Mouse (Mus musculus) left cerebral cortex, adult 2 months (tissue): ENCODE measurements around the gene Slc6a18. TPM values are rescaled to one million over a fixed set of nuclear protein-coding genes. Genes with fewer than 3 reads are reported as not detected.

ENCODE experiments used
- DNase-seq, 2 experiments: peaks; one replicate each; pipeline ENCODE4 v3.0.0; 2021 to 2022; ENCODE audit warnings: low spot score in 2 of 2, mixed read lengths in 1 of 2; ENCODE audit errors: extremely low spot score in 1 of 2
- H3K27ac ChIP-seq: fragments of 200-600 bp; 2 replicates; pipeline ENCODE4 v1.8.1; 2022
- H3K4me3 ChIP-seq: fragments of 200-600 bp; 2 replicates; pipeline ENCODE4 v1.8.1; 2022
- CTCF ChIP-seq: fragments of 200-600 bp; IDR thresholded peaks from 2 replicates; pipeline ENCODE4 v1.8.1; 2022; ENCODE audit warnings: antibody characterized with exemption, mild to moderate bottlenecking, moderate library complexity
- intact Hi-C: fragments of 180-260 bp; cut with DNase I; formaldehyde crosslinking; loops from one replicate; pipeline ENCODE4 v1.15.1; 2025
- total RNA-seq, 2 experiments: library from RNA; stranded (reverse); gene quantifications; 2 replicates each; pipeline ENCODE4 v1.2.3; 2021

Gene Slc6a18
- total RNA-seq, 2 experiments from 2014 or later: not detected

GRCm38 (mm10) chr13:73683682-73684081, 5.9 kb upstream of the Slc6a18 start:
- no peak for TF ChIP-seq CTCF
- intact Hi-C loops: no loop called here
- Histone ChIP-seq H3K4me3 (no peak overlapping the region), H3K27ac (no peak overlapping the region)
- DNase-seq: peak; percentile 18 to 22

DNA sequence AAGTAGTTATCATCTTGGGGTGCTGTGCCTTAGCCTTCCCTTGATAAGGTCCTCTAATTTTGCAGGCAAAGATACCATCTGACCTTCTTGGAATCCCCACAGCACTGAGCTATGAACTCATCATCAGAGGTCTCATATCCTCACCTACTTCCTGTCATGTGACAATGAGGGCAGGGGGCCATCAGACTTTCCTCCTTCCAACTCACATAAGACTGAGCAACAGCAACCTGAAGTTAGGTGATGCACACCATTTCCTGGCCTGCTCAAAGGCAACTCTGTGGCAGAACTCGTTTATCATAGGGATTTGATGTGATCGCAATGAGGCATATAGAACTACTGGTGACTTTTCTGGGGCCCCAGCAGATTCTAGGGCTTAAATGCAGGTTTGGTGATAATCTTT, 4.4 kb upstream of the Slc6a18 start:
- DNase-seq: no peak
- Histone ChIP-seq H3K27ac (no peak overlapping the region), H3K4me3 (no peak overlapping the region)
- intact Hi-C loops: no loop called here
- TF ChIP-seq CTCF: no peak

- Histone ChIP-seq H3K27ac (no peak overlapping the region), H3K4me3 (no peak overlapping the region)
- intact Hi-C loops: no loop called here
- DNase-seq: no peak
- TF ChIP-seq CTCF: no peak
Observed at GRCm38 (mm10) chr13:73680394-73680793, 2.6 kb upstream of the Slc6a18 start.

DNA sequence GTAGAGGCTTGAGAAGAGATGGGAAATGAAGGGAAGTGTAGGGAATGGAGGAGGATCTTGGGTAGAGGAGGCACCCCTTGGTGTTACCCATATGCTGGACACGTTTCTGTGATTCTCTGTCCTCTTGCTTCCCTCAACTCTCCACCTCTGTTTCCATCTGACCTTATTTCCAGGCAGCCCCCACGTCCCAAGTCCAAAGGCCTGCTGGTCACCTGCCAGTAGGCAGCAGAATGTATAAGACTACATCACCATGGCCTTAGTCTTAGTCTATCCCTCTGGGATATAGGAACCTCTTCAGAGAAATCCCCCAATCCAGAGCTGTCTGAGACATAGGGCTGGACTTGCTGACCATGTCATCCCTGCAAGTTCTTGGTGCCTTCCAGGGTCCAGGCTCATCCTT, 1.5 kb upstream of the Slc6a18 start:
- TF ChIP-seq CTCF: no peak
- Histone ChIP-seq H3K27ac (no peak overlapping the region), H3K4me3 (no peak overlapping the region)
- intact Hi-C loops: no loop called here
- DNase-seq: no peak

DNA sequence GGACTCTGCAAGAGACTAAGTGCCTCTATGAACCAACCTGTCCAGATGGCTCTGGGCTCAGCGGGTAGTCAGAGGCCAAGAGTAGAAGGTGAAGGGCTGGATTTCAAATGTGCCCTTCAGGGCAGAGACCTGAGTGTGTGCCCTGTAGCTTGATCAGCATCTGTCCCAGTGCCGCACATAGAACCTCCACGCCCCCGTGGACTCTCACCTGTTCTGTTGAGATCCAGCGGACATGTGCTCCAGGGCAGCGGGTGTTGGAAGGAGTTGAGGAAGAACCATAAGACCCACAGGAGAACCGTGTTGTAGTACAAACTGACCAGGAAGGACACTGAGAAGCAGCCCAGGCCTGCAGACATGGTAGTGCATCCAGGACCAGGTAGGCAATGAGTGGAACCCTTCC, 2.7 kb downstream of the Slc6a18 start:
- H3K27ac ChIP-seq: no peak overlapping the region
- intact Hi-C loops: no loop called here

DNA sequence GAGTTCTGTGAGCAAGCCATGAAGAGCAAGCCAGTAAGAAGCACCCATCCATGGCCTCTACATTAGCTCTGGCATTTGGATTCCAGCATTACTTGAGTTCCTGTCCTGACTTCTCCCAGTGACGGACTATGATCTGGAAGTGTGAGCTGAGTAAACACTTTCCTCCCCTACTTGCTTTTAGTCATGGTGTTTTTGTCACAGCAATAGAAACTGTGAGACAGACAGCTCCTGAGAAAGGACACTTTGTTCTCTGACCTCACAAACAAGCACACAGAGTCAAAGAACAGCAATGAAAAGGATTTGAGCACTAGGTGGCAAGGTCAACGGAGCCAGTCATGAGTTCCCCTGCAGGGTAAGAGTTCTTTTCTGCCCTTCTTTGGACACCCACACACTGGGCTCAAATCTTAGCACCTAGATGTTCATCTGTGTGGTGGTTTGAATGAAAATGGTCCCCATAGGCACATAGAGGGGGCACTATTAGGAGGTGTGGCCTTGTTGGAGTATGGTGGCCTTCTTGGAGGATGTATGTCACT, 17.6 kb downstream of the Slc6a18 start:
- intact Hi-C loops: no loop called here
- DNase-seq: no peak
- H3K4me3 ChIP-seq: no peak overlapping the region
- no peak for TF ChIP-seq CTCF
- no peak overlapping the region for H3K27ac ChIP-seq

More for the DNA sequence above, 2.7 kb downstream of the Slc6a18 start:
- DNase-seq: no peak
- TF ChIP-seq CTCF: no peak
- H3K4me3 ChIP-seq: no peak overlapping the region

- no peak for DNase-seq
- H3K4me3 ChIP-seq: no peak overlapping the region
- intact Hi-C loops: no loop called here
- H3K27ac ChIP-seq: no peak overlapping the region
- no peak for TF ChIP-seq CTCF
Observed at GRCm38 (mm10) chr13:73658953-73659352, 18.9 kb downstream of the Slc6a18 start.

DNA sequence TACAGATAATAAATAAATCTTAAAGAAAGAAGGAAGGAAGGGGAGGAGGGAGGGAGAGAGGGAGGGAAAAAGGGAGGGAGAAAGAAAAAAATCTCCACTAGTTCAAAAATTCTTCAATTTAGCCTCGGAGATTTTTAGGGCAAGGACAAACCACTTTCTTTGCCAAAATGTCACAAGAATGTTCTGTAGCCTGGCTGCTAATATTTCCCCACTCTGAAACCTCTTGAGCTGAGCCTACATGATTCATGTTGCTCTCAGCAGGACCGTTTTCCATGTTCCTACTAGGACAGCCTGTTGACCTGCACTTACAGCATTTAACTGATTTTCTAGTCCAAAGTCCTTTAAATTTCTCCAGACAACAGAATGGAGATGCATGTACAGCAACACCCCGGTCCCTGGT, 22.8 kb downstream of the Slc6a18 start:
- intact Hi-C loops: no loop called here
- Histone ChIP-seq H3K27ac (no peak overlapping the region), H3K4me3 (no peak overlapping the region)
- no peak for DNase-seq
- no peak for TF ChIP-seq CTCF

GRCm38 (mm10) chr13:73653266-73653665, 24.6 kb downstream of the Slc6a18 start:
- Histone ChIP-seq H3K4me3 (no peak overlapping the region), H3K27ac (no peak overlapping the region)
- TF ChIP-seq CTCF: no peak
- DNase-seq: no peak
- intact Hi-C loops: no loop called here

DNA sequence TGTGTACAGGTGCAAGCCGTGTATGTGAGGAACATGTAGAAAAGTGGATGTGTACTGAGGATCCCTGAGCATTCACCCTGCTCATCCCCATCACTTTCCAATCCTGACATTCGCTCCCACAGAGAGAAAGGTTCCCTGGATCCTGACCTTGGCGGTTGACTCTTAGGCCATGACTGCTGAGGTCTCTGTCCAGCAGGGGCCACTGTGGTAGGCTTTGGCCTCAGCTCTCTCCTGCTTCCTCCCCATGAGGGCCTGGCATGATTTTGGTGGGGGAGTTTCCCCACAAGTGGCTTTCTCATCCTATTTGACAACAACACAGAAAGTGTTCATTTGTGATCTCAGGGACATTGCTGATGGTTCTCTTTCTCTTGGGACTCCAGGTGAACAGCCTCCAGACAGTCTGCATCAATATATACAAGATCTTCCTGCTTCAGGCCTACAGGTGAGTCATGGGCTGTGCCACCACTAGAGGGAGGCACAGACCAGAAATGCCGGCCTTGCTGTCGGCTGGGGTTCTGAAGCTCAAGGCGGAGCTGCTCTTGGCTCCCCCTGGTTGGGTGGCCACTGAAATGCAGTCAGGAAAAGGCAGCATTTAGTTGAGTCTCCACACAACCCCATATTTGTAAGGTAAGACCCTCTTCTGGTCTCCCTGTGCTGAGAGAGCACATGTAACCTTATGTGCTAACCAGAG, 31.3 kb downstream of the Slc6a18 start:
- peak; percentile 84 for TF ChIP-seq CTCF
- H3K27ac ChIP-seq: no peak overlapping the region
- intact Hi-C loops: loop anchor here (1.0 to 5.0 kb wide), 4 partner anchors 46 to 261 kb away; no protein-coding TSS in a partner anchor
- no peak overlapping the region for H3K4me3 ChIP-seq
- peak; percentile 57 to 64 for DNase-seq

DNA sequence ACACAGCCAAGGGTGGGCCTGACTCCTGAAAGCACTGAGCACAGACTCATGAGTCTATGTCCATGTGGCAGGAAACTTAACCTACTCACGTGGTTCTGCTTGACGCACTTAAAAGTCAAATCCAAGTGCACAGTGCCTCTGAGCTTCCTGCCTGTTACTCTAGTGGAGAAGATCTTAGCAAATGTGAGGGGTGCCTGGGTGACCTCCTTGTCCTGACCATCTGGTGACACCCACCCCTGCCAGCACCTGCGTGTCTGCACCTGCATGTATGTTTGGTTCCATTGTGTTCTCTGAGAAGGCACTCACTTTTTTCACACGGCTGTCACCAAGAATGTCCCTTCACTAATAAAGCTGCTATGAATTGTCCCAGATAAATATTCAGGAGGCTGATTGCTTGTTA, 36.5 kb downstream of the Slc6a18 start:
- intact Hi-C loops: no loop called here

DNA sequence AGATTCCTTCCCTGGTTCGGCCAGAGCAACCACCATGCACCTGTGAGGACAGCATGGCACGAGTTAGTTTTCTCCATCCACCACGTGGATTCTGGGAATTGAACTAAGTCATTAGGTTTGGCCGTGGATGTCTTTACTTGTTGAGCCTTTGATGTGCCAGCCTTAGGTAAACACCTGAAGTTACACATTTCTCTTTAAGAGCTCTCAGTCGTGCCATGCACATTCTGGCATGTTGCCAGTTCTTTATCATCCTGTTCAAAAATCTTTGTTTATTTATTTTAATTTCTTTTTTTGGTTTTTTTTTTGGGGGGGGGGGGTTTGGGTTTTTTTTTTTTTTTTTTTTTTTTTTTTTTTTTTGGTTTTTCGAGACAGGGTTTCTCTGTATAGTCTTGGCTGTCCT, 40.0 kb downstream of the Slc6a18 start:
- TF ChIP-seq CTCF: no peak
- no peak for DNase-seq
- no peak overlapping the region for H3K4me3 ChIP-seq

More for the DNA sequence above, 36.5 kb downstream of the Slc6a18 start:
- TF ChIP-seq CTCF: no peak
- no peak for DNase-seq
- H3K4me3 ChIP-seq: no peak overlapping the region
- H3K27ac ChIP-seq: no peak overlapping the region

DNA sequence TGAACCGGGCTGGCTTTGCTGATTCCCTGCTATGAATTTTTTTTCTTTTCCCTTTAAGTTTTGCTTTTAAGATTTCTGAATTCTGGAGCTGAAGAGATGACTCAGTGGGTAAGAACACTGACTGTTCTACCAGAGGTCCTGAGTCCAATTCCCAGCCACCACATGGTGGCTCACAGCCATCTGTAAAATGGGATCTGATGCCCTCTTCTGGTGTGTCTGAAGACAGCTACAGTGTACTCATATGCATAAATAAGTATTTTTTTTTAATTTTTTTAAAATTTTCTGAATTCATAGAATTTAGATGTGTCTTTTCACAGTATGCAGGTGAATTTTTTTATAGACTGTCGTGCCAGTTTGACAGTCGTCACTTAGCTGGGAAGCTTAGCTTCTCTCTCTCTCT, 46.0 kb downstream of the Slc6a18 start:
- peak; percentile 32 for TF ChIP-seq CTCF
- no peak for DNase-seq
- no peak overlapping the region for H3K27ac ChIP-seq
- intact Hi-C loops: no loop called here
- no peak overlapping the region for H3K4me3 ChIP-seq

More for the DNA sequence above, 40.0 kb downstream of the Slc6a18 start:
- no peak overlapping the region for H3K27ac ChIP-seq
- intact Hi-C loops: no loop called here
